Mouse (Mus musculus) bone marrow macrophage, adult 2 months (primary cell): ENCODE results near the gene Med24. TPM values are rescaled to one million over a fixed set of nuclear protein-coding genes. Genes with fewer than 3 reads are reported as not detected.

Experiments
- H3K27ac ChIP-seq: 2 replicates; pipeline ENCODE4 v1.5.1; 2012; ENCODE audit warnings: low read depth, low read length; ENCODE audit not compliant: insufficient read depth
- H3K4me1 ChIP-seq: 2 replicates; pipeline ENCODE4 v1.6.1; 2012; ENCODE audit warnings: low read length; ENCODE audit not compliant: control insufficient read depth, insufficient read depth
- H3K4me3 ChIP-seq: 2 replicates; pipeline ENCODE4 v1.5.1; 2012; ENCODE audit warnings: mild to moderate bottlenecking, low read length, moderate library complexity; ENCODE audit not compliant: insufficient read depth
- CTCF ChIP-seq: IDR thresholded peaks from 2 replicates; pipeline ENCODE4 v1.5.1; 2012; ENCODE audit warnings: low read depth, mild to moderate bottlenecking, low read length, moderate library complexity
- POLR2A ChIP-seq: IDR thresholded peaks from 2 replicates; pipeline ENCODE4 v1.6.1; 2012; ENCODE audit warnings: mild to moderate bottlenecking, low read depth, low read length, borderline replicate concordance
- polyA plus RNA-seq: library from polyadenylated mRNA; stranded (reverse); fragments of >200 nt; gene quantifications from 2 replicates; pipeline ENCODE4 v1.2.4, GENCODE M21; 2012; ENCODE audit not compliant: missing spikeins, insufficient read depth, insufficient read length

Gene Med24
- polyA plus RNA-seq, 1 experiment = 32.2 TPM

DNA sequence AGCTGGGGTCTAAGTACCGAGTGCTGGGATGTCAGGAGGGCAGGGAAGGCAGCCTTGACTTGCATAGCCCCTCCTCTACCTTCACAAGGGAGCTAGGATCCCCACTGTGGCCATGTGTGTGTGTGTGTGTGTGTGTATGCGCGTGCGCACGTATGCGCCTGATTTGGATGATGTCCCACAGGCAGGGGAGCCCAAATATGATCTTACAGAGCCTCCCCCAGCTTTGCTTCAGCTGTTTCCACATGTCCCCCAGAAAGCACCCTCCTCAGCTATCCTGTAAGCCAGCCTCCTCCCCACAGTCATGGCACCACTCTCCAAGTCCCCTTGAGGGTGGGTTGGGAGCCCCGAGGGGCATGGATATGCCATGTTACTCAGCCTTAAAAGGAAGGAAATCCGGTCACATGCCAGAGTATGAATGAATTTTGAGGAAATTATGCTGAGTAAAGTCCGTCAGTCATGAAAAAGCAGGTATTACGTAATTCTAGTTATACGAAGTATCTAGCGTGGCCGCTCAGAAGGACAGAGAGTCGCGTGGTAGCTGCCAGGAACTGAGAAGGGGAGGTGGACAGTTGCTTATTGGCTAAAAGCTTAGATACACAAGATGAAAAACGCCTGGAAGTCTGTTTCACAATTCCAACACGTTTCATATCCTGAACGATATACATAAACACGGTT lies 20.8 kb downstream of the Med24 start:
- H3K27ac ChIP-seq = peak overlapping the region; percentile 79
- peak overlapping the region; percentile 35 for H3K4me3 ChIP-seq
- H3K4me1 ChIP-seq = peaks cover 46% of the 10 kb centered on the region
- TF ChIP-seq POLR2A = no peak
- TF ChIP-seq CTCF = no peak

DNA sequence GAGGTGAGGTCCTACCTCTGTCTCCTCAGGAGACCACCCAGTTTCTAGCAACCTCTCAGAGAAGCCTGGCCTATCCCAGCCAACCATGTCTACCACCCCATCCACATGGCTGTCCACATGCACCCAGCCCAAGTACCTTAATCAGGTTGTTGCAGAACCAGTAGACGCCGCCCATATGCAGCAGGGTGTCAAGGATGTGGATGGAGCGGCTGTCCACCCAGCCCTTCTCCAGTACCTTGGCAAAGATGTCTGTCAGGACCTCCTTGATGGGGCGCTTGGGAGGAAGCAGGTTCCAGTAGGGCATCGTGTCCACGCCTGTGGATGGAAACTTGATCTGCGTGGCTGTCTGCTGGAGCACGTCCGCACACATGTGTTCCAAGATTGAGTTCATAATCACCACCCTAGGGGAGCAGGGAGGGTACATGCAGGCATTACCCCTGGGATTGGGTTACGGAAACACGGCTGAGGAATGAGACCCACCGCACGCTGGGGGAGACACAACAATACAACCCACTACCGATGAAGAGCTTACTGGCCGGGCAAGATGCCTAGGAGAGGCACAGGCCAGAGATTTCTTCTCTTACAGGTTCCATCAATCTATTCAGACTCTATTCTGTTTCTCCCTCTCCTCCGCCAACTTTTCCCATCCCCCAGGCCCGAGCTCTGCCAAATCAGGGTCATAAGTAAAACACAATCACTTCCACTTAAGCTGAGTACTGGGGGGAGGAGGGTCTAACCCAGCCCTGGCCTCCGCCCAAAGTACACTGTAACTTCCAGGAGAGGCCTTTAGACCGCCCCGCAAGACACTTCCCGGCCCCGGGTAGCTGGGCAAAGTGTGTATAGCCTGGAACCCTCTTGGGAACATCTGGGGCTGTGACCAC lies 21.6 kb downstream of the Med24 start:
- no peak for TF ChIP-seq POLR2A
- TF ChIP-seq CTCF = no peak
- H3K4me3 ChIP-seq = no peak overlapping the region
- H3K27ac ChIP-seq = peak overlapping the region; percentile 63
- peaks cover 46% of the 10 kb centered on the region for H3K4me1 ChIP-seq

DNA sequence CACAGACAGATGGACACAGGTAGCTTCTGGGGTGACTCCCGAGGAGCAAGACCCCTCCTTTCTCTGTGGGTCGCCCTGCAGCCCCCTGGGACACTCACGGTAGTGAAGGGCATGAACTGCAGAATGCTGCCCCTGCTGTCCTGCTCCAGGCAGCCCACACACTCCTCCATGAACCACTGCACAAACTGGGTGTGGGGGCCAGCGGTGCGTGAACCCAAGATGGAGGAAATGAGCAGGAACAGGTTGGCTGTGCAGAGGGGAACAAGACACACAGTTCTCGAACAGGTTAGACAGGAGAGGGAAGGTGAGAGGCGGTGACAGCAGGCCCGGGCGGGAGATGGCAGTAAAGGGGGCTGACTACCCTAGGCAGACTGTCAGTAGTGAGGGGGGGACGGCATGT lies 24.2 kb downstream of the Med24 start:
- no peak for TF ChIP-seq CTCF
- TF ChIP-seq POLR2A = no peak
- Histone ChIP-seq H3K4me3 (no peak overlapping the region), H3K27ac (no peak overlapping the region), H3K4me1 (peaks cover 44% of the 10 kb centered on the region)

- Histone ChIP-seq H3K27ac (no peak overlapping the region), H3K4me1 (peaks cover 23% of the 10 kb centered on the region), H3K4me3 (no peak overlapping the region)
- TF ChIP-seq CTCF = no peak
- TF ChIP-seq POLR2A = no peak
Measured at GRCm38 (mm10) chr11:98702323-98702722, 26.9 kb downstream of the Med24 start.

DNA sequence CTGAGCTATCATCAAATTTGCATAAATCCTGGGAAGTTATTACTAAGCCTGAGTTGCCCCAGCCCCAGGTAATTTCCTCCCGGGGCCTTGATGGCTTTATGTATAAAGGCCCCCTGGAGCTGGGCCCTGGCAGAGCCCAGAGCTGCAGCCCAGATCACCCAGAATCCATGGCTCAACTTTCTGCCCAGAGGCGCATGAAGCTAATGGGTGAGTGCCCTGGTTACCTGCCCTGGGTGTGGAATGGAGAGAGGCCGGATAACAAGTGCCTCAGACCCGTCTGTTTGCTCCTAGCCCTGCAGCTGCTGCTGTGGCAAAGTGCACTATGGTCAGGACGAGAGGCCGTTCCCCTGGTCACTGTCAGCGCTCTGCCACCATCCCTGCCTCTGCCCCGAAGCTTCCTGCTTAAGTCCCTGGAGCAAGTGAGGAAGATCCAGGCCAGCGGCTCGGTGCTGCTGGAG lies 28.0 kb downstream of the Med24 start, which contains the start of gene Csf3:
Gene Csf3 (plus strand): TSS at position 51 of the 458 bp plus-strand sequence.
- H3K4me3 ChIP-seq = no peak within 1 kb of the TSS
- no peak for TF ChIP-seq POLR2A
- TF ChIP-seq CTCF = no peak
- H3K27ac ChIP-seq = no peak within 1 kb of the TSS
- peaks cover 16% of the 10 kb centered on the region; the same call in 1 of the 2 replicates for H3K4me1 ChIP-seq

GRCm38 (mm10) chr11:98699911-98700310 lies 29.3 kb downstream of the Med24 start:
- no peak overlapping the region for H3K27ac ChIP-seq
- peak; percentile 97 for TF ChIP-seq CTCF
- no peak for TF ChIP-seq POLR2A
- no peak overlapping the region for H3K4me3 ChIP-seq
- H3K4me1 ChIP-seq = peaks cover 10% of the 10 kb centered on the region; the same call in 1 of the 2 replicates

- TF ChIP-seq CTCF (no peak), POLR2A (no peak)
- no peak overlapping the region for H3K27ac ChIP-seq
- no peak overlapping the region for H3K4me3 ChIP-seq
- H3K4me1 ChIP-seq = peaks cover 10% of the 10 kb centered on the region; the same call in 1 of the 2 replicates
Measured at GRCm38 (mm10) chr11:98698849-98699640, 30.2 kb downstream of the Med24 start.

DNA sequence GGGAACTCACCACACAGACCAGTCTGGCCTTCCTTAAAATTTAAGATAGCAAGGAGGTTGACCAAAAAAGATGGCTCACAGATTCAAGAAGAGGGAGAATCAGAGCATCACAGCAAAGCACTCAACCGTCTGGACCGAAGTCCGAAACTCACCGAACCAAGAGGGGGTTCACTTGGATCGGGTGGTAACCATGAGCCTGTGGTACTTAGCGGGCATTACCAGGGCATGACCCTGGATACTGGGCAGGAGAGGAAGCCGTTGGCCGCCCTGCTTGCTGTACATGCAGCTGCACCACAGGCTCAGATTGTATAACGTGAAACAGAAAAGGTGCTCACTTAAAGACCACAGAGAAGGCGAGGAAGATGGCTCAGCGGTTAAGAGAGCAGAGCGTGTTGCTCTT lies 32.0 kb downstream of the Med24 start:
- Histone ChIP-seq H3K4me1 (peaks cover 10% of the 10 kb centered on the region; the same call in 1 of the 2 replicates), H3K27ac (no peak overlapping the region), H3K4me3 (no peak overlapping the region)
- no peak for TF ChIP-seq POLR2A
- TF ChIP-seq CTCF = no peak

- Histone ChIP-seq H3K4me3 (no peak overlapping the region), H3K4me1 (peaks cover 10% of the 10 kb centered on the region; the same call in 1 of the 2 replicates), H3K27ac (no peak overlapping the region)
- TF ChIP-seq CTCF (no peak), POLR2A (no peak)
Measured at GRCm38 (mm10) chr11:98696454-98697216, 32.6 kb downstream of the Med24 start.
